Mouse (Mus musculus) embryonic fibroblast, embryonic 13.5 days (primary cell): ENCODE results near the gene Mettl14.

ENCODE experiments used
- CTCF ChIP-seq: IDR thresholded peaks from 2 replicates; pipeline ENCODE4 v1.5.1; 2011; ENCODE audit warnings: mild to moderate bottlenecking, control low read depth, low read length, moderate library complexity, borderline replicate concordance; ENCODE audit not compliant: insufficient read depth
- POLR2A ChIP-seq: IDR thresholded peaks from 2 replicates; pipeline ENCODE4 v1.6.1; 2011; ENCODE audit warnings: low read depth, mild to moderate bottlenecking, control low read depth, low read length, moderate library complexity

DNA sequence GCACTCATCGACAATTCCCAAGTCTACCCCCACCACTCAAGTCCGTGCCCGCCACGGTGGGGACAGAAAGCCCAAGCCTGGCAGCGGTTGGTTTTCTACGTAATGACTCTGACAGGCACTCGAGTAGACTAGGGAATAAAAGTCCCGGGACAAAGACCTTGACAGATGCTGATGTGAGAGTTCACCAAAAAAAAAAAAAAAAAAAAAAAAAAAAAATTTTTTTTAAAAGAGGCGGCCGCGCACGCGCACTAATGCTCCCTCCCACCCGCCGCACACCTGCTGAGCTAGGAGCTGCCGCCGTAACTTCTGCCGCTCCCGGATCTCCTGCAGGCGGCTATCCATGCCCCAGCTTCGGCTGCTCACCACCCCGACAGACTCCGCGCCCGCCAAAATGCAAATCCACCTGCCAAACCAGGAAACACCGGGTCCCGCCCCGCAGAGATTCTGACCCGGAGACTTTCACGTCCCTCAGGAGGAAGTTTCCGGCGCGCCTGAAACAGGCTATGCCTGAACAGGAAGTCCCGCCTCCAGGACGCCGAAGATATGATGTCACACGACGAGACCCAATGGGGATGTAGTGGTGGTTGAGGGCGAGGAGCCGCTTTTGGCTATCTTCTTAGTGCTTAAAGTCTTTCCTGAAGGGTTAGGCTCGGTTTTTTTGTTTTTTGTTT lies at the start of gene Mettl14:
- TF ChIP-seq POLR2A (peak; percentile 86), CTCF (no peak)
